Mouse (Mus musculus): ENCODE measurements at regions not wholly inside any gene's neighbourhood (a gene's known extent, or its start where the extent isn't known, plus 50 kb on each side); places are given as distances from the start of the nearest gene placed in this dataset.

DNA sequence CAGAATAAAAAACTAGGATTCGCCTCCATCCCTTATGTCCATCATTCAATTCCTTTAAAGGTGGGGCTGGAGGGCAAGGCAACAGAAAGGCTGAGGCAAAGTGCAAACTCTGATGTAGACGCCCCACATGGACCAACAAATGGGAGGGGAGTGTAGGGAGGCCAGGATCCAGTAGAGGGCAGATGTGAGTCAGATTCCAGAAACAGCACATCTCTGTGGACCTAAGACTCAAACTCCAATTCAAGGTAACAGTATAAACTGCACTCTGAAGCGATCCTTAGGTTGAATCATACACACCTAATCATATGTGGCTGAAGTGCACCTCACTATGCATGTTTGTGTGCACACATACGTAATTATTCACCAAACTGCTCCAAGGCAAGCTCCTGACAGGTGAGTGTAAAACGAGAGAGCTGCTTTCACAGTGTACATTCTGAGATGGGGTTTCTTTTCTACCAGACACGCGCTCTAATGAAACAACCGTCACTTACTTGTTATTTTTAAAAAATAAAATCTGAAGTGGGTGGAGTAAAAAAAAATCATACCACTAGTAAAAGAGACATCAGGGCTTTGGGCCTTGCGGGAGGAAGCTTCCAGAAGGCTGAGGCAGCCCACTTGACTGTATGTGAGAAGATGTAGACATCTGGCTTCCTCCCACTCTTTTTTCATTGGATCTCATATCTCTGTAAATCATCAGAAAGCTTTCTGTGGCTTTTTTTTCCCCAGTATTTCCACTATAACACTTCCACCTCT, 60.6 kb upstream of the Ssx2ip start:
- no peak overlapping the region for H3K27ac ChIP-seq (ENCODE audit: insufficient read depth, low read depth, low read length)
- no peaks in the 10 kb centered on the region for H3K36me3 ChIP-seq (ENCODE audit: control insufficient read depth, insufficient read depth, low read length)
- TF ChIP-seq POLR2A (IDR thresholded peaks at IDR 0.05; ENCODE audit: low read depth, low read length) (no peak), CTCF (IDR thresholded peaks at IDR 0.05; ENCODE audit: extremely low read depth, insufficient read length, insufficient replicate concordance, low read depth, low read length) (peak; percentile 71; the same call in 1 of the 2 replicates)
- H3K4me3 ChIP-seq (ENCODE audit: low read depth, low read length) = no peak overlapping the region
- 56% methylated on average over 9 of the region's 9 CpGs for WGBS
- H3K4me1 ChIP-seq (ENCODE audit: control insufficient read depth, insufficient read depth, insufficient read length, low read length) = no peaks in the 10 kb centered on the region
- H3K27me3 ChIP-seq (ENCODE audit: control insufficient read depth, insufficient read depth, low read length) = no peaks in the 10 kb centered on the region

- Histone ChIP-seq H3K4me1 (ENCODE audit: control insufficient read depth, insufficient read depth, insufficient read length, low read length) (no peaks in the 10 kb centered on the region), H3K27ac (ENCODE audit: insufficient read depth, low read depth, low read length) (no peak overlapping the region), H3K27me3 (ENCODE audit: control insufficient read depth, insufficient read depth, low read length) (no peaks in the 10 kb centered on the region), H3K36me3 (ENCODE audit: control insufficient read depth, insufficient read depth, low read length) (no peaks in the 10 kb centered on the region), H3K4me3 (ENCODE audit: low read depth, low read length) (no peak overlapping the region)
- WGBS = 87% methylated on average over 11 of the region's 11 CpGs
- TF ChIP-seq POLR2A (IDR thresholded peaks at IDR 0.05; ENCODE audit: low read depth, low read length) (no peak), CTCF (IDR thresholded peaks at IDR 0.05; ENCODE audit: extremely low read depth, insufficient read length, insufficient replicate concordance, low read depth, low read length) (no peak)
Measured at GRCm38 (mm10) chr3:146344402-146345025, 59.9 kb upstream of the Ssx2ip start.

DNA sequence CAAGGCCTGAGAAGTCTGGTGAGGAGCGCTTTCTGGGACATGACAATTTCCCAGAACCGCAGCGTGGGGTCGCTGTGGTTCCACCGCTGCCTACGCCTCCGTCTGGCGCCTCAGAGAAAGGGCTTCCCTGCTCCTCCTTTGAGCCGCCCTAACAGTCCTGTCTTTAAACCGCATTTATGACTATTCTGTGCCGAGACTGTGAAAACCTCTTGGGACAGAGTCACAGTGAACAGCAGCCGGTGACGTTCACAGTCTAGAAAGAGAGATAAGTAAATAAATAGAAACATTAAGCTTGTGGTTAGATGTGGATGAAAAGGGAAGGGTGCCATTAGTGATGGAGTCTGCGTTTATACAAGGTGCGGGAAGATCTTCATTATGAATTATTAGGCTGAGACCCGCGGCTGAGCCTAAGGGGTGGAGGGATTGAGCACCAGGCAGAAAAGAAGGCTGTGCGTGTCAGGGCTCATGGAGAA, 59.1 kb upstream of the Ssx2ip start:
- no peaks in the 10 kb centered on the region for H3K27me3 ChIP-seq (ENCODE audit: control insufficient read depth, insufficient read depth, low read length)
- H3K27ac ChIP-seq (ENCODE audit: insufficient read depth, low read depth, low read length) = no peak overlapping the region
- TF ChIP-seq POLR2A (IDR thresholded peaks at IDR 0.05; ENCODE audit: low read depth, low read length) (no peak), CTCF (IDR thresholded peaks at IDR 0.05; ENCODE audit: extremely low read depth, insufficient read length, insufficient replicate concordance, low read depth, low read length) (peak; percentile 97)
- 7% methylated on average over 18 of the region's 18 CpGs for WGBS
- no peaks in the 10 kb centered on the region for H3K4me1 ChIP-seq (ENCODE audit: control insufficient read depth, insufficient read depth, insufficient read length, low read length)
- no peak overlapping the region for H3K4me3 ChIP-seq (ENCODE audit: low read depth, low read length)
- no peaks in the 10 kb centered on the region for H3K36me3 ChIP-seq (ENCODE audit: control insufficient read depth, insufficient read depth, low read length)

DNA sequence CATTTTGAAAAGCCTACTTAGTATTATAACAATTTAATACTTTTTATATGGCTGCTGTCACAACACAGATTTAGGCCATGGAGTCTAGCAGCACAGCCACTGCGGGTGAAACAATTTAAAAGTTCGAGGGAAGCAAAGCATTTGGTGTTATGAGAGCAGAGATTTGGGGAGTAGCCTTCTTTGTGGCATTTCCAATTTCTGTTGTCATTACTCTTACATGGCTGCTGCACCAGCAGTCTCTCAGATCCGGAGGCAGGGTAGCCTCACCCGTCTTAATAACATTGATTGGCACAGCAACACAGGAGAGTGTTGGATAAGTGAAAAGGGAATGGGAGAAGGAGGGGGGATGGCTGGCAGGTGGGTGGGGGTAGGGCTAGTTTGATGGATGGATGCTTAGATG, 58.5 kb upstream of the Ssx2ip start:
- 60% methylated on average over 4 of the region's 4 CpGs for WGBS
- no peak overlapping the region for H3K27ac ChIP-seq (ENCODE audit: insufficient read depth, low read depth, low read length)
- TF ChIP-seq POLR2A (IDR thresholded peaks at IDR 0.05; ENCODE audit: low read depth, low read length) = no peak
- no peak for TF ChIP-seq CTCF (IDR thresholded peaks at IDR 0.05; ENCODE audit: extremely low read depth, insufficient read length, insufficient replicate concordance, low read depth, low read length)
- H3K4me3 ChIP-seq (ENCODE audit: low read depth, low read length) = no peak overlapping the region
- no peaks in the 10 kb centered on the region for H3K4me1 ChIP-seq (ENCODE audit: control insufficient read depth, insufficient read depth, insufficient read length, low read length)
- H3K36me3 ChIP-seq (ENCODE audit: control insufficient read depth, insufficient read depth, low read length) = no peaks in the 10 kb centered on the region
- H3K27me3 ChIP-seq (ENCODE audit: control insufficient read depth, insufficient read depth, low read length) = no peaks in the 10 kb centered on the region

DNA sequence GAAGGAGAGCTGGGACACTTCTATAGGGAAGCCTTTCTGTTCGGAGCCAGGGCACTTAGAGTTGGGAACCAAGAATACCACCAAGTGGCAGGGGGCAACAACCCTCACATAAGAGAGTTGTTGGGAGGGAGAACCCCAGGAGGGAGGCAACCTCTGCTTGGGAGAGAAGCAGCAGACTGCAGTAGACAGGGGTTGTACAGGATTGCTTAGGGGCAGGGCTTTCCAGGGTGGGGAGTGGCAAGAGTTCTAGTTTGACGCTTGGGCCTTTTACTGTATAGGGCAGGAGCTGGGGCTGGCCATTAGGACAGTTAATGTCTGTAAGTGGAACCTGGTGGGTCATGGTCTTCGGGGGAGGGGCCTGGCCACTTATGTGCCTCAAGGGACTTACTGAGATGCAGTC, 57.1 kb upstream of the Ssx2ip start:
- 75% methylated on average over 3 of the region's 3 CpGs for WGBS
- no peaks in the 10 kb centered on the region for H3K27me3 ChIP-seq (ENCODE audit: control insufficient read depth, insufficient read depth, low read length)
- no peak overlapping the region for H3K27ac ChIP-seq (ENCODE audit: insufficient read depth, low read depth, low read length)
- H3K36me3 ChIP-seq (ENCODE audit: control insufficient read depth, insufficient read depth, low read length) = no peaks in the 10 kb centered on the region
- H3K4me3 ChIP-seq (ENCODE audit: low read depth, low read length) = no peak overlapping the region
- TF ChIP-seq CTCF (IDR thresholded peaks at IDR 0.05; ENCODE audit: extremely low read depth, insufficient read length, insufficient replicate concordance, low read depth, low read length) (no peak), POLR2A (IDR thresholded peaks at IDR 0.05; ENCODE audit: low read depth, low read length) (no peak)
- no peaks in the 10 kb centered on the region for H3K4me1 ChIP-seq (ENCODE audit: control insufficient read depth, insufficient read depth, insufficient read length, low read length)

DNA sequence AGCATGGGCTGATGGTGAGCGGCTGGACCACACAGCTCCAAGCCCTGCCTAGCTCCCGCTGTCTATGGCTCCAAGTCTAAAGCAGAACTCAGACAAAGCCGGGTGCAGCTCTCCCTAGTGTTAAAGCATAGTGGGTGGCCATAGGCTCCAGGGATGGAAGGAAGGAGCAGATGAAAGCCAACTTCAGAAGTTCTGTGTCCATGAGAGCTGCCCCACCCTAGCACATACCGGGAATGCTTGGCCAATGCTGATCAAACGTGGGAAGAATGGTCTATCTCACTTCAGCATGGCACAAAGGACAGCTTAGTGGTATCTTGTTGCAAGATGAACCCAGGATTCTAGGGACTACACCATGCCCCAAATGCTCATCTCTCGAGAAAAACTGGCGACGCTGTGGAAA, 55.5 kb upstream of the Ssx2ip start:
- Histone ChIP-seq H3K27me3 (ENCODE audit: control insufficient read depth, insufficient read depth, low read length) (no peaks in the 10 kb centered on the region), H3K4me1 (ENCODE audit: control insufficient read depth, insufficient read depth, insufficient read length, low read length) (no peaks in the 10 kb centered on the region), H3K27ac (ENCODE audit: insufficient read depth, low read depth, low read length) (no peak overlapping the region), H3K36me3 (ENCODE audit: control insufficient read depth, insufficient read depth, low read length) (no peaks in the 10 kb centered on the region), H3K4me3 (ENCODE audit: low read depth, low read length) (no peak overlapping the region)
- no peak for TF ChIP-seq POLR2A (IDR thresholded peaks at IDR 0.05; ENCODE audit: low read depth, low read length)
- no peak for TF ChIP-seq CTCF (IDR thresholded peaks at IDR 0.05; ENCODE audit: extremely low read depth, insufficient read length, insufficient replicate concordance, low read depth, low read length)
- 62% methylated on average over 8 of the region's 8 CpGs for WGBS

- WGBS = 42% methylated on average over 8 of the region's 8 CpGs
- Histone ChIP-seq H3K27me3 (ENCODE audit: control insufficient read depth, insufficient read depth, low read length) (no peaks in the 10 kb centered on the region), H3K4me1 (ENCODE audit: control insufficient read depth, insufficient read depth, insufficient read length, low read length) (no peaks in the 10 kb centered on the region), H3K4me3 (ENCODE audit: low read depth, low read length) (no peak overlapping the region), H3K36me3 (ENCODE audit: control insufficient read depth, insufficient read depth, low read length) (no peaks in the 10 kb centered on the region), H3K27ac (ENCODE audit: insufficient read depth, low read depth, low read length) (no peak overlapping the region)
- no peak for TF ChIP-seq POLR2A (IDR thresholded peaks at IDR 0.05; ENCODE audit: low read depth, low read length)
- TF ChIP-seq CTCF (IDR thresholded peaks at IDR 0.05; ENCODE audit: extremely low read depth, insufficient read length, insufficient replicate concordance, low read depth, low read length) = no peak
Measured at GRCm38 (mm10) chr3:146349393-146349792, 55.0 kb upstream of the Ssx2ip start.
